Mouse (Mus musculus) megakaryocyte, embryonic 14.5 days (primary cell): ENCODE measurements around the gene Hist1h3b.
"Not testable (repeated sequence)": the region's sequence is repeated elsewhere in the genome, so short reads cannot be mapped to it uniquely, and the experiment has no call there.

Source experiments
- FLI1 ChIP-seq: IDR thresholded peaks from 2 replicates; pipeline ENCODE4 v1.6.1; 2012; ENCODE audit warnings: low read length, inconsistent platforms, mixed read lengths
- GATA1 ChIP-seq: IDR thresholded peaks from 3 replicates; pipeline ENCODE4 v1.6.1; 2012; ENCODE audit warnings: mixed read lengths, low read length, inconsistent platforms, borderline replicate concordance

GRCm38 (mm10) chr13:23702801-23703200, 49.3 kb upstream of the Hist1h3b start:
- not testable (repeated sequence) for TF ChIP-seq GATA1, FLI1
